Mouse (Mus musculus): ENCODE measurements around the gene Olfr1231.

Gene Olfr1231

DNA sequence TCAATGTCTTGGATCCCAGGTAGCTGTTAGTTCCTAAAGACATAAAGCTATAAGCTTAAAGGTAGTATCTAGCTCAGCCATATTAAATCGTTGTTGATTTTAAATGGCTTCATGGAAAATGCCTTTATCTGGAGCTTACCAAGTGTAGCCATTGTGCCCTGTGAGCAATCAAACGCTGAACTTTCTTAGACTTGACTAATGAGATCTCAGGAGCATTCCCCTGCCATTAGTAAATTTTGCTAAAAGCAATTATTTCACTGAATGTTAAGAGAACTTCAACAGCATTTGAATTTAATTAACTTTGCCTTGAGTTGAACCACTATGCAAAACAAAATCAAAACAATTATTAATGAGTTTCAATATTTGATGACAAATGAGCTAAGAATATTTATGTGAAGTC lies at the start of gene Olfr1231:
Gene Olfr1231, minus strand, starts transcription at position 101 of the 400 bp plus-strand sequence.
- no peak for DNase-seq (ENCODE audit: low read depth)

DNA sequence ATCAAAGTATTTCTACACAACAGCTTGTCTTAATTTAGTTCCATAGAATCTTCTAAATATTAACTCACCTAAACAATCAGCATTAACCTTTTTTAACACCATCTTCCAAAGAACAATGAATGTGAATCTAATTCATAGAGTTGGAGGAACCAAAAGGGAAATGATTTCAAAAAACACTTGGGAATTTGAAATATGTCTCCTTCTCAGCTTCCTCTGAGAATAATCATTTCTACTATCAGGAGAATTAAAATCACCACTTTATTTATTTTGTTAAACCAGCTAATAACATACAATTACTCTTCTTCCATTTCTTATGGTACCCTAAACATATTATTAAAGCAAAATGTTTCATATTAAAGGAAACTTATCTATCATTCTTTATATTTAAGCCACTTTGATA lies 35.4 kb upstream of the Olfr1231 start, which contains the start of gene Olfr1233:
Gene Olfr1233, minus strand, starts transcription at position 101 of the 400 bp plus-strand sequence.
- no peak for DNase-seq (ENCODE audit: low read depth)

DNA sequence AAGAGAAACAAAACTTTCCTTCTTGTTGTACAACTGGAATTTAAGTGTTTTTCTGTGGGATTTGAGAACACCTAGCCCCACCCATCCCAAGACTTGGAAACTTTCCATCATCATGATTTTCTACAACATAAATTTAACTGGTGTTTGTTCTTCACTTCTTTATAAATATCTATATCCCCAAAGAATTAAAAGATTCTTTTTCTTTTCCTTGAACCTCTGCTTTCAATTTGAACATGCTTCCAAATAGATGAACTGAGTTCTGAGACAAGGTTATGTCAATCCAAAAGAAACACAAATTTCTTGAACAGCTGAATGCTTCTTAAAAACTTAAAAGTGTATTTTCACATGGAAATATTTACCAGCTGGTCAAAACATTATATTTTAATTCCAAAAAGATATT lies 22.7 kb upstream of the Olfr1231 start, which contains the start of gene Olfr1232:
Gene Olfr1232, minus strand, starts transcription at position 101 of the 400 bp plus-strand sequence.
- DNase-seq (ENCODE audit: low read depth), result no peak

DNA sequence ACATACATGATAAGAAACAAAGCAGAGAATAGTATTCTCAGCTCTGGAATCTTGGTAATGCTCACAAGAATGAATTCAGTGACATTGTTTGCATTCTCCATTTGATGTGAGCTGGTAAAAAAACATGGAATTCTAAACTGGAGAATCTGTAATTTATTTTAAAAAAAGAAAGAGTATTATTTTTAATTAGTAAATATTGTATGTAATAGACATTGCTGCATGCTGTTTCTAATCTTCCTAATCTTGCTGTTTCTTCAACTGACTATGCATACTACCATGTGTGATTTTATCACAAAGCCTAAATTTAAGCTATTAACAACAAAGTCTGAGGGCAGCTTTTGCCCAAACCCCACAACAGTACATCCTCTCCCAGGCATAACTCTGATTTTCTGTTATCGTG lies 9.7 kb downstream of the Olfr1231 start, which contains the start of gene Olfr1230:
Gene Olfr1230, minus strand, starts transcription at position 101 of the 400 bp plus-strand sequence.
- no peak for DNase-seq (ENCODE audit: low read depth)

DNA sequence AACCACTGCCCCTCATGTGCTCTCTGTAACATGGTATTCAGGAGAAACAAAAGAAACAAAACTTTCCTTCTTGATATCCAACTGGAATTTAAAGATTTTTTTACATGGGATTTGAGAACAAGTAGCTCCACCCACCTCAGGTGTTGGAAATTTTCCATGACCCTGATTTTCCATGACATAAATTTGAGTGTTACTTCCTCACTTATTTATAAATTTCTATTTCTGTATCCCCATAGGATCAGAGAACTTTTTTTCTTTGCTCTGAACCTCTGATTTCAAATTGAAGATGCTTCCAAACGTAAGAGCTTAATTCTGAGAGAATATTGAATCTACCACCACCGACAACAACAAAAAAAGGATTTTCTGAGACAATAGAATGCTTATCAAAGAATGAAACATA lies 19.0 kb downstream of the Olfr1231 start, which contains the start of gene Olfr1229:
Gene Olfr1229, minus strand, starts transcription at position 101 of the 400 bp plus-strand sequence.
- DNase-seq (ENCODE audit: low read depth), result no peak

DNA sequence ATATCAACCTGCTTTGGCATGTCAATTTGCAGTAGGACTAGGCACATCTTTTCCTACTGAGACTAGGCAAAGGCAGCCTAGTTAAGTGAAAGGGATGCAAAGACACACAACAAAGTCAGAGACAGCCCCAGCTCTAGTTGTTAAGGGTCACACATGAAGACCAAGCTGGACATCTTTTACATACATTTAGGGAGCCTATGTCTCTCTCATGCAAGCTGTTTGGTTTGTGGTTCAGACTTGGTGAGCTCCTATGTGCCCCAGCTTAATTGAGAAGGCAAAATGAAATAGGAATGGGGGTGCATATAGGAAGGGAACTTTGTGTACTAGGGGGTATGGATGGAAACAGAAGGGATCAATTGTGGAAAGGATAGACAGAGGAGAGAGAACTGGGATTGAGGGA lies 52.9 kb downstream of the Olfr1231 start, which contains the start of gene Olfr1228:
Gene Olfr1228, minus strand, starts transcription at position 101 of the 400 bp plus-strand sequence.
- no peak for DNase-seq (ENCODE audit: low read depth)

Data from NIH3T3 (cell line).